ENCODE assay signal across 8 mouse cellular contexts in the genomic region with DNA sequence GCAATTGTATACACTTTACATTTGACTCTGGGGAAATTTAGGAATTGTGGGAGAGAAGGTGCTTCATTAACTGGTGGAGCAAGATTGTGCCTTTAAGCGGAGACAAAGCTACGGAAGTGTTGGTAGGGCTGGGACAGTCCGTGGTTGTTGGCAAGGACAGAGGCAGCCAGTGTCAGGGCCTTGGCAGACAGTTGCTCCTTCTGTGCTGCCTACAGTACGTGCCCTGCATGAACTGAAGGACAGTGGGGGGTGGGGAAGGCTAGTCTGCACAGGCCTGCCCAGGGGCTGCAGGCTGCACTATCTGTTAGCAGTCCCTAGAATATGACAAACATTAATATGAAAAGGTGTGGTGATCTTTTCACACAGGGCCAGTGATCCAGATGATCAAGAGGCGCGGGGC.
DNase-seq lines count a peak whose midpoint lies in the region; ATAC-seq lines count a peak whose summit lies in the region.

No protein-coding gene starts in this region.

- no peaks in the 10 kb centered on the region for H3K27me3 ChIP-seq in megakaryocyte, embryonic 14.5 days (replicated peaks)
- H3K27me3 ChIP-seq in forebrain, embryonic 16.5 days (replicated peaks; ENCODE audit: control insufficient read depth, insufficient read depth, low read length) = no peaks in the 10 kb centered on the region
- H3K27me3 ChIP-seq in intestine, embryonic 16.5 days (replicated peaks; ENCODE audit: control insufficient read depth, insufficient read depth, low read length) = no peaks in the 10 kb centered on the region

- H3K9ac ChIP-seq in forebrain, embryonic 16.5 days (replicated peaks; ENCODE audit: low read depth, low read length) = no peak overlapping the region
- H3K9ac ChIP-seq in intestine, embryonic 16.5 days (ENCODE audit: low read depth, low read length) = no peak overlapping the region

- peak overlapping the region; percentile 64 for H3K4me3 ChIP-seq in megakaryocyte, embryonic 14.5 days (replicated peaks)
- no peak overlapping the region for H3K4me3 ChIP-seq in forebrain, embryonic 16.5 days (replicated peaks; ENCODE audit: low read length)
- no peak overlapping the region for H3K4me3 ChIP-seq in intestine, embryonic 16.5 days (ENCODE audit: low read length)

- no peaks in the 10 kb centered on the region for H3K4me1 ChIP-seq in megakaryocyte, embryonic 14.5 days
- H3K4me1 ChIP-seq in forebrain, embryonic 16.5 days (replicated peaks; ENCODE audit: control insufficient read depth, insufficient read depth, low read length) = peaks cover 6% of the 10 kb centered on the region
- H3K4me1 ChIP-seq in intestine, embryonic 16.5 days (ENCODE audit: control insufficient read depth, insufficient read depth, low read length) = no peaks in the 10 kb centered on the region

- H3K9me3 ChIP-seq in megakaryocyte, embryonic 14.5 days = peaks cover 15% of the 10 kb centered on the region; the same call in 1 of the 2 replicates
- H3K9me3 ChIP-seq in forebrain, embryonic 16.5 days (ENCODE audit: control insufficient read depth, low read length) = no peaks in the 10 kb centered on the region
- H3K9me3 ChIP-seq in intestine, embryonic 16.5 days (ENCODE audit: control insufficient read depth, low read length) = no peaks in the 10 kb centered on the region

- peak; percentile 45 to 62 for DNase-seq in layer of hippocampus, postnatal 36 days
- DNase-seq in right cerebral cortex, postnatal 25 days = peak; percentile 32
- no peak for DNase-seq in embryo, embryonic 10.5 days (ENCODE audit: low spot score)

- H3K36me3 ChIP-seq in megakaryocyte, embryonic 14.5 days (replicated peaks; ENCODE audit: low read length) = no peaks in the 10 kb centered on the region
- no peaks in the 10 kb centered on the region for H3K36me3 ChIP-seq in forebrain, embryonic 16.5 days (ENCODE audit: control insufficient read depth, insufficient read depth)
- H3K36me3 ChIP-seq in intestine, embryonic 16.5 days (ENCODE audit: control insufficient read depth, insufficient read depth, low read length) = no peaks in the 10 kb centered on the region

- ATAC-seq in megakaryocyte, adult 5-6 weeks (ENCODE audit: poor library complexity, severe bottlenecking) = no peak
- ATAC-seq in forebrain, embryonic 16.5 days = peak; percentile 99
- ATAC-seq in intestine, embryonic 16.5 days = no peak
- ATAC-seq in megakaryocyte-erythroid progenitor cell, adult 5-6 weeks (replicated peaks; ENCODE audit: low FRiP score, low TSS enrichment, poor library complexity, severe bottlenecking) = no peak

- 0 out of 2 replicates have a peak overlapping the region, but pooled peaks have one; percentile 10 for H3K27ac ChIP-seq in forebrain, embryonic 16.5 days (ENCODE audit: low read length)
- no peak overlapping the region for H3K27ac ChIP-seq in intestine, embryonic 16.5 days (ENCODE audit: low read length)

- no peak overlapping the region for H3K4me2 ChIP-seq in forebrain, embryonic 16.5 days (ENCODE audit: low read length)
- H3K4me2 ChIP-seq in intestine, embryonic 16.5 days (ENCODE audit: low read depth, low read length) = no peak overlapping the region

- WGBS in forebrain, embryonic 16.5 days = 47% methylated on average over 6 of the region's 6 CpGs
- 71% methylated on average over 6 of the region's 6 CpGs for WGBS in intestine, embryonic 16.5 days
